Mouse (Mus musculus) small intestine, adult 2 months (tissue): Measurements from ENCODE around the gene Asgr1.

Experiments
- CTCF ChIP-seq: fragments of 200-500 bp; IDR thresholded peaks from 2 replicates; pipeline ENCODE4 v1.5.1; 2012; ENCODE audit warnings: low read depth, mild to moderate bottlenecking, control low read depth, inconsistent platforms, low read length, moderate library complexity, mixed read lengths; ENCODE audit not compliant: insufficient replicate concordance, insufficient read length; ENCODE audit errors: extremely low read depth
- POLR2A ChIP-seq: fragments of 200-500 bp; IDR thresholded peaks from 2 replicates; pipeline ENCODE4 v1.6.1; 2012; ENCODE audit warnings: low read depth, mild to moderate bottlenecking, control low read depth, inconsistent platforms, low read length, moderate library complexity

DNA sequence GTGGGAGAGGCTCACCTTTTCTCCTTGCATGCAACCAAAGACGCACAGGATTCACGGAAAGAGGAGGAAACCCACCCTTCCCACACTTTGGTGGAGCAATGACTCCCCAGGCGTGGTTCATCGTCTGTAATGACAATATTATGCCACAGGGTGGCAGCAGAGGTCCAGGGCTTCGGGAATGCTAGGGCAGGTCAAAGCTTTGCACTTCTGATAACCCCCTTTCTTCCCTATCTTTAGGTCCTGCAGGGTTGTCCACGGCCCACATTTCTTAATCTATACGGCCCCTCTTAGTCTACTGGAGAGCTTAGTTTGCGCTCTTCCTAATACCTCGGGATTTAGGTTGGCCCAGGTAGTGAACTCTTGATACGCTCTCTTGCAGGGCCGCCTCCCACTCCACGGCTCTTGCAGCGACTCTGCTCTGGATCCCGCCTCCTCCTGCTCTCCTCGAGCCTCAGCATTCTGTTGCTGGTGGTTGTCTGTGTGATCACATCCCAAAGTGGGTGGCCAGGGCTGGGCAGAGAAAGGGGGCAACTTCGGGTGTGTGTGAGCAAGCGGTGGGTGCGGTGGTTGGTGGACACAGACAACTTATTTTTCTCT, 1.8 kb downstream of the Asgr1 start:
- TF ChIP-seq POLR2A (no peak), CTCF (peak; percentile 88; the same call in 1 of the 2 replicates)
